Mouse (Mus musculus) WW6 (cell line): ENCODE results near the gene Ube2l6.
"Not testable (repeated sequence)": the region's sequence is repeated elsewhere in the genome, so short reads cannot be mapped to it uniquely, and the experiment has no call there.

Experiments
- DNase-seq: peaks from one replicate; pipeline ENCODE4 v3.0.0-alpha.2; 2013; ENCODE audit warnings: low read depth, low spot score

Ube2l6 gene

DNA sequence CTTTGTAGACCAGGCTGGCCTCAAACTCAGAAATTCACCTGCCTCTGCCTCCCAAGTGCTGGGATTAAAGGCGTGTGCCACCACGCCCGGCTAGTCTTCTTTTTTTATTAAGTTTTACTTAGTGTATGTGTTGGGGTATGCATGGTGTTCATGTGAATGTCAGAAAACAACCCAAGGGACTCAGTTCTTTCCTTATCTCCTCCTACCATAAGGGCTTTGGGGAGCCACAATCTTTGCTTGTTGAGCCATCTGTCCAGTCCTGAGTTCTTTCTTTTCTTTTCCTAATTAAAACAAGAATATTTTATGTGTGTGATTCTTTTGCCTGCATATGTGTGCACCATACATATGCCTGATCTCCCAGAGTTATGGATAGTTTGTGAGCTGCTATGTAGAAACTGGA lies 5.5 kb upstream of the Ube2l6 start:
- no peak for DNase-seq

DNA sequence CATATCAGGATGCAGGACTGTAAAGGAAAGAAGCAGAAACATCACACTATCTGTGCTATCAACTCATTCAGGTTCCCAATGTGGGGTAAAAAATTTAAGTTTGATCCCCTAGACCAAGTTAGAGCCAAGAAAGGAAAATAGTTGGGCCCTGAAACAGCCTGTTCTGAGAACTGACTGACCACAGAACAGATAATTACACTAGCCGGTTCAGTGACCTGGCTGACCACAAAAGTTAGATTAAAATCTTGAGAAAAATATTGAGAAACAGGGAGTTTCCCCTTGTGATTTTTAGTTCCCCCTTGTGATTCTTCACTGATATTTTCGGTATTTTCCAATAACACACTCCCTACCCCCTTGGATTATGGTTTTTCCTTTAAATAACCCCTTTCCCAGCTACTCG lies 4.8 kb upstream of the Ube2l6 start:
- no peak for DNase-seq

DNA sequence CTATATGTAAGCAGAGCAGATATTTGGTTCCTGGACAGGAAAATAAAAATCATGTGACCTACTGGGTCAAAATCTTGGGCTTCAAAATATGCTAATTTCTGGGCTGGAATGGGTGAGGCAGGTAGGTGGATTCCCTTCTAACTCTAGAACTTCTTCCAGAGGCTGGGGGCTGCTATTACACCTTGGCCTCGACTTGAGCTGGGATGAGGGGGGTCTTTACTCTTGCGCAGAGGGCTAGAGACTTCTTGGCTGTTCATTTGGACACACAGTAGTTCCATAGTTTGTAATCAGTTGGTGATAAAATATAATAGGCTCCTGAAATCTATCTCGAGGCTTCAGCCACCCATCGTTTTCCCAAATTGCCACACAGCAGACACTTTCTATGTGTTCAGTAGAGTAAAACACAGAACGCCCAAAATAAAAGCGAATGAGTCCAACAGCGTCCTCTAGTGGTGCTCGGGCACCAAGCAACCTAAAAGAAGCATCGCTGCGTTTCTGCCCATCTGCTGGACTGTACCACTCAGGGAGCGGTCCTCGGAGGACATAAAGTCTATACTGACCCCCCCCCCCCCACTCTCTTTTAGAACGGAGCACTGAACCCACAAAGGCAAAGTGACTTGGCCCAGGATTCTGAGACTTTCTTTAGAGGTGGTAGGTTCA lies 665 bp upstream of the Ube2l6 start:
- DNase-seq = no peak

DNA sequence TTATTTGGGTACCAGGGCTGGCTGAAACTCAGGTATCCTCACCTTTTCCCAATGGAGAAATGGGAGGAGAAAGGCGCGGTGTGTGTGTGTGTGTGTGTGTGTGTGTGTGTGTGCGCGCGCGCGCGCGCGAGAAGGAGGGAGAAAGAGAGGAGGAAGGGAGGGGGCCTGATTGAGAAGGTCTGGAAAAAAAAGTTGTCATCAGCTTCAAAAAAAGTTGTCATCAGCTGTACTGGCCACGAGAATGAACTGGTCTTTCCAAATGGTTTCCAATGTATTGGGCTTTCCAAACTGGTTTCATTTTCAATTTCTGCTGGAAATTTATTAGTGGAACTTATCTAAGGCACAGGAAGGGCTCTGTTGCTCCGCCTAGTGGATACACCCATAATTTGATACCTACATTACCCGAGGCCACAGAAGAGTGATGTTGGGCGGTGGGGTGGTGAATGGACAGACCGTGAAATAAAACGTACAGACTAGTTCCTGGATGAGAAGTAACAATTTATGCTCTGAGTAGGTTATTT lies 473 bp downstream of the Ube2l6 start:
- no peak for DNase-seq

DNA sequence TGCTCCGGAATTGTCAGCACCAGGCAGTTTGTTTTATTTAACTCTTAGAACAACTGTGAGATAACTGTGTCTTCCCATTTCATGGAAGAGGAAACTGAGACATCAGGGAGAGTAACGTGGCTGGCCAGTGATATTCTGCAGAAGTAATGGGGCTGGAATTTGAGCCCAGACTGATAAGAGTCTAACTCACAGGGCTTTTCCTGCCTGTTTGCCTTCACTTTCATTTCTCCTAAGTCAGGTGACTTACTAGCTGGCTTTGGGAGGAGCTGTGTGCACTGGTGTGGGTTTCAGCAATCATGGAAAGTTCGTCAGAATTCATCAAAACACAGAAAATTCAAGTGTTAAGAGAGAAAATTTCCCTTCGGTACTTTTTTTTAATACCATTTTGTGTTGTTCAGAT lies 1.7 kb downstream of the Ube2l6 start:
- no peak for DNase-seq

DNA sequence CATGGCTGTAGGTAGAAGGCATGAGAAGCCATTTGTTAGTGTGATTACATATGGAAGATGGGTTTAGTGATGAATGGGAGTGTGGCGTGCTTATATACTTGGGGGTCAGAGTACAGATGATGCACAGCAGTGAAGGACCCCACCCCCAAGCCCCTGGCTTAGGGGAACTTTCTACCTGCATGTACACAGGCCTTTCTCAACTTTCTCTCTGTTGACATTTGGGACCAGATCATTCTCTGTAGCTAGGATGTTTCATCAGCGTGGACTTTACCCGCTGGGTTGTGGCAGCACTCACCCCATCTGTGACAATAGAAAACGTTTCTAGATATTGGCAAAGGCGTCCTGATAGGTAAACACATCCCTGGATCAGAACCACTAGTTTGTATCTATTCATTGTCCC lies 2.6 kb downstream of the Ube2l6 start:
- DNase-seq = not testable (repeated sequence)

DNA sequence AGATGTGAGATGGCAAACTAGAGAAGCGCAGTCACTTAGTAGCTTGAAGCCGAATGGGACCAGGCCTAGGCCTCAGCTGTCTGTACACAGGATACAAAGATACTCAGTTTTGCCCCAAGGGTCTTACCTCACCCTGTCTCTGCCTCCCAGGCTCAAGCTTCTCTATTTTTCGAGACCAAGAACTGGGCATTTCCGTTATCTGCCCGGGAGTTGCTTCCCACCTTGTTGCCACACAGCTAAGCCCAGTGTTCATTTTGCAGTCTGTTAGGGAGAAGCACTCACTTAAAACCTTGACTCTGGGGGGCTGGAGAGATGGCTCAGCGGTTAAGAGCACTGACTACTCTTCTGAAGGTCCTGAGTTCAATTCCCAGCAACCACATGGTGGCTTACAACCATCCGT lies 5.3 kb downstream of the Ube2l6 start:
- no peak for DNase-seq

DNA sequence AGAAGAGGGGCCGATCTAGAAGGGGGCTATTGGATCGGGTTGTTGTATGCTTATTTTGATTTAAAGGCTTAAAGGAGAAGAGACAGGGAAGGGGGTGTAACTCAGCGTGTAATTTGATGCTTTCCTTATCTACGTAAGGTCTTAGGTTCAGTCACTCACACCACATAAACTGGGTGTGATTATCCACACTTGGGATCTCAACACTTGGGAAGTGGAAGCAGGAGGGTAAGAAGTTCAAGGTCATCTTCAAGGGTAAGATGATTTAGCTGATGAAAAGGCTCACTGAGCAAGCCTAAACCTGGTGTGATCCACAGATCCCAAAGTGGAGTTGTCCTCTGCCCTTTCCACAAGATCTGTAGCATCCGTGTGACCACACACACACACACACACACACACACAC lies 7.9 kb downstream of the Ube2l6 start:
- DNase-seq = no peak

DNA sequence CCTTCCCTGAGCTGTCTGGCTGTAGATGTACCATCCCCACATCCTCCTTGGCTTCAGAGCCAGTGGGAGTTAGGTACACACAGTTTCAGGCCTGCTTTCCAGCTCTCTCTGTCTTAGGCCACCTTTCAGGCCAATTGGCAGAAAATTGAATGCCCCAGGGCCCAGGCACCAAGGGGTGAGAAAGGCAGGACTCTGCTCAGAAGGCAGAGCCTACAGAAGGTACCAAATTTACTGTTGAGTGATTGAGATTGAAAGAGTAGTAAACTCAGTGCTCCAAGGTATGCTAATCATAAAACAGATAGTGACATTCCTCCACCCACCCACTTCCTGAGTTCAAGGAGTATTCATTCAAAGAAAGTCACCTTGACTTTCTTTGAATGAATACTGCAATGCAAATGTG lies 10.7 kb downstream of the Ube2l6 start:
- DNase-seq = no peak

DNA sequence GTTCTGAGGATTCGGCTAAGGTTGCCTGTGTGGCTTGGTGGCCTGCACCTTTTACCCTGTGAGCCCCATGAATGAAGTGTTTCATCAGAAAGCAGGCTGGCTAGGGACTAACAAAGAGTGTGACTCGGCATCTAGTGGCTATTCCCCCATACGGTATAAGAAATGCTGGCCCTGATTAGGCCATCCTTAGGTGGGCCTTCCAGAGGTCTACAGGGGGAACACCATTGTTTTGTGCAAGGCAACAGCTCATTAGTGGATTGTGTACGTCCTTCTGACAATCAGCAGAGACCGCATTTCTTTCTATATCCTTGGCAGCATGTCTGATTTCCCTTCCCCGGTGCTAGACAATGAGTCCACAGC lies 11.9 kb downstream of the Ube2l6 start:
- no peak for DNase-seq

DNA sequence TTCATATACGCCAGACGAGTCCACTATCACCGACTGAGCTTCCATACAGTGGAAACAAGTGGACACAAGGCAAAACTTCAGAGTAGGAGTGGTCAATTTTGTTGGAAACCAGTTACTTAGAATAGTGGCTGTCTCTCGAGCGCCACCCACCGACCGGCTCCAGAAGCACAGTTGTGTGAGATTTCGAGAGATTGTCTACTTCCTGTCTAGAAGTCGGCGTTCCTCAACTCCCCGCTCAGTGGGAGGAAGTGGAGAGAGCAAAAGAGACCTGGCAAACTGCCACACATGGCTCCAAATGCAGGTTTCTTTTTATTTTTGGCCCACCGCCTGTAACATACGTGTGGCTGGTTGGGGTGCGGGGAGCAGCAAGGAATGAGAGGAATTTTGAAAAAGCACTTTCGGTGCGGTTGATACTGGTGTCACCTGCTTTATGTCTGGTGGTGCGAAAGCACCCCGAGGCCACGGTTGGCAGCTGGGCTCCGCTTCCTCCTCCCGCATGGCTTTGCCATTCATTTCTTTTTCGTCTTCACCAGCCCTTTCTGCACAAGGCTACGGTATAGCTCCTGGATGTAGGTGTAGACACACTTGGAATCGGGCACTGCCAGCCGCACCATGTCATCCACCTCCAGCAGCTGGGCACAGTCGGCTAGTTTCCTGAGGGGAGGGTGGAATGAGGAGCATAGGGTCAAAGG lies 12.4 kb downstream of the Ube2l6 start:
- peak; percentile 71 for DNase-seq

DNA sequence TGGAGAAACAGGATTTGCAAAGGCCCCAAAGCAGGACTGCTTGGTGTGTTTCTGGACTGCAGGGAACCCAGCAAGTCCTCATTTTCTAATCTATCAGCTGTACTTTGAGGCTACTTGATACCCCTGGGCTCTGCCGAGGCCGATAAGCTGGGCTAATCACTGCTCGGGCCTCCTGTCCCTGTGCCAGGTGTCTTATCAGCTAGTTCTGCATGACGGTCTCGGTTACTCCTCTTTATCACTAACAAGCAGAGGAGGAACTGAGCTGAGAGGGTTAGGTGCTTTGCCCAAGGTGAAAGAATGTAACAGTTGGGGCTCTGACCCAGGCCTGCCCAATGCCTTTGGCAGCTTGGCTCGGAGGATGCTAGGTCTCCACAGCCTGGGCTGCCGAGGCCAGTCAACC lies 13.3 kb downstream of the Ube2l6 start:
- no peak for DNase-seq

DNA sequence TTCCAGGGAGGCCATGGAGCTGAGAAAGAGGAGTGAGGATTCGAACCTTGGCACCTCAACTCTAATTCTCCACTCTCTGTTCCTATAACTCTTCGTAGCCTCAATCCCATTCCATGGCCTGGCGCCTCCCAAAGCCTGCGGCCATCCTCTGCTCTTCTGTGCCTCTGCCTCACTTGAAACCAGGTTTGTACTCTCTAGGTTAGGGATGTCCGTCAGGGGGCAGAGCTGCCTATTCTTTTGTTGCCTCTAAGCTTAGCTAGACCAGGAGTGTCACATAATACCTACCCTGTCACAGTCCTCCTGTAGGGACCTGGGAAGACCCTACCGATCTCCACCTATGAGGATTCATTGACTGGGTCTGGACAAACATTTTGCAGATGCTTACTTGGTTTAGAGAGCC lies 14.0 kb downstream of the Ube2l6 start:
- DNase-seq = no peak

DNA sequence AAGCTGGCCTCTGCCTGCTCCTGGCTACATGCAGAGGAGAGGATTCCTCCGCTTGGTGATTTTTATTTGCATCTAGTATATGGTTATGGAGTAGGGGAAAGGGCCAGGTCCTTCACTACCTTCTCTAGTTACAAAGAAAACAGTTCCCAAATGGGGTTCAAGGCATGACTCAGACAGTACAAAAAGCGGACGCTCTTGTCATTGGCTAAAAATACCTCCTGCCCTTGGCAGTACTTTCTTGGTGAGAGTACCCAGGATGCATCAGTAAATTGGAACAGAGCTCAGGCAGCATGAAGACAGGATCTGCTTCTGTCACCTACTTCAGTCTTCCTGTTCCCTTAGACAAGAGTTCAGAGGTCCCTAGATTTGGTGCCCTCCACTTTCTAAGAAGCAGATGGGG lies 21.2 kb downstream of the Ube2l6 start:
- DNase-seq = no peak

DNA sequence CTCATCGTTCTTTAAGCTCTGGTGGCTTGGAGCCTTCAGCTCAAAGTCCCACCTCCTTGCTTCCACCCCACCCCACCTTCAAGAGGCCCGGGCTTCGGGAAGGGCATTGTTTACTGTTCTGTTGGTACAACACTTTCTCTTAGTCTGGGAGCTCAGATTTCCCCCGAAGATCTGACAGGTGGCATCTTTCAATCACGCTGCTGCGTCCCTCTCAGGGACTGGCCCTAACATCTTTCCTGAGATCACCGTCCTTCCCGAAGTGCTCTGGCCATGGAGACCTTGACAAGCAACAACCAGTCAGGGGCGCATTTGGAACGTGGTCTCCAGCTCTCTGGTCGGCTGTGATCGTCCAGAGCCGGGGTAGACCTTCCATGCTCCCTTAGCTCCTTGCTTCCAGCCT lies 23.9 kb downstream of the Ube2l6 start, which contains the start of gene Smtnl1:
Gene Smtnl1, minus strand, starts transcription at position 101 of the 400 bp plus-strand sequence.
- no peak for DNase-seq

DNA sequence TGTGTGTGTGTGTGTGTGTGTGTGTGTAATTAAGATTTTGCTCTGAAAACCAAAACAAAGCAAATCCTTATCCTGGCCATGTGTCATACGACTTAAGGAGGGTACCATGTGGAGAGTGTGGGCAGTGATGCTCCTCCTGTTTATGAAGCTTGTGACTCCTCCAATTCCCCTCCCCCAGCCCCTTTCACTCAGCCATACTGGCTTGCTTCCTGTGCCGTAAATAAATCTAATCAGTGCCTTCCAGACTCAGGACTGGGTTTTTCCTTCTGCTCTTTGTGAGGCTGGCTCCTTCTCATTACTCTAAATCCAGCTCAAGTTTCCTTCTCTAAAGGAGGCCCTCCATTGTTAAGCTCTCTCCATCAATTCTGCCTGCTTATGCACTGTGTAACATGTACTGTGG lies 24.6 kb downstream of the Ube2l6 start:
- DNase-seq = no peak

DNA sequence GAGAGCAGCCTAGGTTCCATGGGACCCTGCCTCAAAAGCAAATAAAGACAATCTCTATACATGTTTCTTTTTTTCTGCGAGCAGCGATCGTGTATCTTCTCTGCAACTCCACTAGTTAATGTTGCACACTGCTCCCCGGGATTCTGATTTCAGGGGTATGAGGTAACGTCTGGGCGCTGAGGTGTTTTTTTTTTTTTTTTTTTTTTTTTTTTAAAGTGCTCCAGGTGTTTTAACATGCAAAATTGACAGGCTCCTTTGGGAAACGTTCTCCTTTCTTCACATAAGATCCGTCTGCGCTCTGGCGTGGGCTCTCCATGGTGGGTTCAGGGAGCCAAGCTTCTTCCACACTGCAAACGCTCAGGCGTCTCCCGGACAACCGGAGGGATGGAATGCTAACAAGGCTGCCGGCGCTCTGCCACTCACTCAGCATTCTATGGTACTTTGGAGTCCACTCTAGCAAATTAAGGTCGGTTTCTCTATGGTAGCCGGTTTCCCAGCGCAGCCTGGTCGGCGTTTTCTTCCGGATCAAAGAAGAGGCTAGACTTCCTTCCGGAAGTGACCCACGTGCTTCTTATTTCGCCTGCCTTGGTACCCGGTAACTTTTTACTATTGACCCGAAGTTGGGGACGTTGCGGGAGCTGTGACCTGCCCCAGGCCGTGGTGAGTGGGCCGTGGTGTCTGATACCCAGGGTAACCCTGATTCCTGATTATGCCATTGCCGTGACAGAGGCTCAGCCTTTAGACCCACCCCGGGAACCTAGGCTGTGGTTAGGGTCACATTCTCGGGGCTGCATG lies 28.1 kb downstream of the Ube2l6 start, which contains the start of gene Timm10:
Gene Timm10, plus strand, starts transcription at position 510 of the 795 bp plus-strand sequence.
- no peak for DNase-seq

DNA sequence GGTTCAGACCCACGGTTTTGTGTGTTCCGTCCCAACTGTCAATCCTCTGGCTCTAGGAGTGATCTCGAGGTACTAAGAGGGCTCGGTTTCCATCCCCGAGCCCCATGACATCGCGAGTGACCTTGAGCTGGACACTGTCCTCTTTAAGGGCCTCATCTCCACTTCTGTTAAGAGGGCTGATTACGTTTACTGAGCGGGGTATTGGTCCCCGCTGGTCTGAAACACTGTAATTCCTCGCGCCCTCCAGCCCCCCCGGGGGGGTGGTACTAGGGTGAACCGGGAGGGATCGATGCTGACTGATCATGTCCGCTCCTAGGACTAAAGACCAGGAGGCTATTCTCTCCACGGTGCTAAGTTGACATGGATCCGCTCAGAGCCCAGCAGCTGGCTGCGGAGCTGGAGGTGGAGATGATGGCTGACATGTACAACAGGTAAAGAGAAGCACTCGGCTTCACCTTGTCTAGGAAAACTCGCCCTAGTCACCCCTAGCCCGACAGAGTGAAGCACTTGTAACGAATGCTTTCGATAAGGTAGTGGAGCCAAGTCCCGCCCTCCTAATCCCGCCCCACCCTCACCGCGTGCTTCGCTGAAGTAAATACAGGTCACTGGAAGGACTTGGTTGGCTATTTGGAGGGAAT lies 28.8 kb downstream of the Ube2l6 start:
- no peak for DNase-seq

DNA sequence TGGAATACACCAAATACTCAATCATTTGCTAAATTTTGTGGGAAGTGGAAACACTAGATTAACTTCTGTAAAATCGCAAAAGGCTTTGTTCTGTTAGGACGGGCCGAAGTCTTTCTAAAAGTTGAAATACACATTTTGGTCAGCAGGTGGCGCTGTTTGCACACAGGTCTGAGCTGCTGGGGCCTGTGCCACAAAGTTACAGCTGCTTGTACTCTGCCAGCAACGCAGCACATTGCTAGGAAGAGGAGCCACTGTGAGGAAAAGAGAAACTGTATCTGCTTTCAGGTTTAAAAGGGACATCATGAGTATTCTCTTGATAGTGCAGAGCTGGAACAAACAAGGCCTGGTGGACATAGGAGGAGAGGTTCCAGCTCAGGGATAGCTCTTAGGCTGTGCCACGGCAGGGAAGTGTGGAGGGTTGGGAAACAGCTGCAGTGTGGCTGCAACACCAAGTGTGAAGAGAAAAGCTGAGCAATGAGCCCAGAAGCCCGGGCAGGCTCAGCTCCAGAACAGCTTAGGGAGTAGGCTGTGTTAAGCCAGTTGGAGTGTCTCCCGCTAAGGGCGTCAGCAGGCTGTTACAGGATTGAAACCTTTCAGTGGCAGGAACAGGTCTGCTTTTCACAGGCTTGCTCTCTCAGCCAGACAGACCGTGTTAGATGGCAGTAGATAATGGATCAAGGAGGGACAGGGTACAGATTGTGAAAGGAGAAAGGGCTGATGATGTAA lies 33.2 kb downstream of the Ube2l6 start:
- DNase-seq = no peak

DNA sequence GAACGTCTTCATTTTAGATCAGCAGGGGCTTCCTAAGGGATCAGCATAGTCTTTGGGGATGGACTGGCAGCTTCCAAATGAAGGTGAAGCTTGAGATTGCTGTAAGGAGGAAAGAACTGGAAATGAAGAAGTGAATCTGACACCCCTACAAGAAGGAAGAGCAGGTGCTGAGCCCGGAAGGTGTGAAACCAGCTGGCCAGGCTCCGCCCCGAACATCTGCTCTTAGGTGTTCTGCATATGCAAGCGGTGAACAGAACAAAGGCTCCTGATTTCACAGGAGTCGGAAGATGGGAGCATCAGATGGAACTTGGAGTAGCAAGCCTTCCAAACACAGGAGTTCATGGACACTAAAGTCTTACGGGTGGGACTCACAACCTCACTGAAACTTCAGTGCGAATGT lies 38.5 kb downstream of the Ube2l6 start:
- no peak for DNase-seq

DNA sequence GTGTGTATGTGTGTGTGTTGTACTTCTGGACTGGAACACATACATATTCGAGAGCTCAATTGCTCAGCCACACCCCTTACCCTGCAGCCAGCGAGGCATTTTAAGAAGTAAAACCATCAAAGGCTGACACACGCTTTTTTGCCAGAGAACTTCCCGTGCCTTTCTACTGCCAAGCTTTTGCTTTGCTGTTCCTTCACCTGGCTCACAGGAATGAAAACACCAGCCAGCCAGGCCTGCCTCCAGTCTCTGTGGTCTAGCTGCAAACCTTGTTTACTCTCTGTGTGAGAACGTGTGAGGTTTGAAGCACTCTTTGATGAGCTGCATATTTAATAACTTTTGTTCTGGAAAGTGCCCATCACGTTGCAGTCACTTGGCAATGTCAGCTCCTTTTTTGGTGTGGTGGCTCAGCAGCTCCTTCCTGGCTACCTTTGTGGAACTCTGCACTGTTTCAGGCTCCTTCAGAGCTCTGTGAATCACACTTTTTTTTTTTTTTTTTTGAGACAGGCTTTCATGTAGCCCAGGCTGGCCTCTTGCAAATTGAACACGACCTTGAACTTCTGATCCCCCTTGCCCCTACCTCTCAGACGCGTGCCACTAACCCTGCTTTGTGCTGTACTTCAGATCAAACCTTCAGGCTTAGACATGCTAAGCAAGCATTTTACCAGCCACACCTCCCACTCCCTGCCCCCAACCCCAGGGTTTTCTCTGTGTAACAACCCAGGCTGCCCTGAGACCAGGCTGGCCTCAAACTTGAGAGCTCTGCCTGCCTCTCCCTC lies 39.4 kb downstream of the Ube2l6 start:
- no peak for DNase-seq
